26 mouse cellular contexts compared by ENCODE assay signal in genomic region chr10:10314521-10314920, GRCm38 (mm10).
DNase-seq lines count a peak whose midpoint lies in the region; ATAC-seq and TF ChIP-seq lines count a peak whose summit lies in the region.
"Had no signal": no experiment of that assay in that cellular context is flagged by ENCODE, and none has a peak within 500 bp of the region (broad histone marks: within the 10 kb centered on the region; RNA-seq: fewer than 3 reads in every experiment).

No protein-coding gene starts in this region.

- no peak for ATAC-seq in limb, embryonic 14.5 days (ENCODE audit: low FRiP score, low read depth)
- ATAC-seq: forebrain, postnatal 0 days; hindbrain, embryonic 16.5 days; lung, postnatal 0 days had no signal

- H3K4me2 ChIP-seq in limb, embryonic 14.5 days (replicated peaks; ENCODE audit: low read depth, low read length, severe bottlenecking): no peak overlapping the region
- H3K4me2 ChIP-seq: forebrain, embryonic 12.5 days; heart, embryonic 15.5 days; limb, embryonic 12.5 days; liver, embryonic 13.5 days; midbrain, embryonic 12.5 days; neural tube, embryonic 13.5 days had no signal

- no peak overlapping the region for H3K4me3 ChIP-seq in limb, embryonic 14.5 days (replicated peaks; ENCODE audit: low read length)
- H3K4me3 ChIP-seq in limb, embryonic 10.5 days: no peak overlapping the region
- H3K4me3 ChIP-seq: erythroblast, embryonic 14.5 days; forebrain, embryonic 12.5 days; heart, embryonic 15.5 days; limb, embryonic 12.5 days; liver, embryonic 13.5 days; megakaryocyte, embryonic 14.5 days; midbrain, embryonic 12.5 days; neural tube, embryonic 13.5 days had no signal

- no peaks in the 10 kb centered on the region for H3K36me3 ChIP-seq in limb, embryonic 14.5 days (ENCODE audit: control insufficient read depth, insufficient read depth, low read length)
- no peaks in the 10 kb centered on the region for H3K36me3 ChIP-seq in limb, embryonic 10.5 days
- H3K36me3 ChIP-seq: forebrain, embryonic 12.5 days; heart, embryonic 15.5 days; limb, embryonic 12.5 days; liver, embryonic 13.5 days; midbrain, embryonic 12.5 days; neural tube, embryonic 13.5 days had no signal

- no peaks in the 10 kb centered on the region for H3K27me3 ChIP-seq in limb, embryonic 14.5 days (ENCODE audit: control insufficient read depth, insufficient read depth, low read length)
- H3K27me3 ChIP-seq in limb, embryonic 10.5 days (ENCODE audit: low read depth, poor library complexity, severe bottlenecking): no peaks in the 10 kb centered on the region
- H3K27me3 ChIP-seq: forebrain, embryonic 12.5 days; heart, embryonic 15.5 days; limb, embryonic 12.5 days; liver, embryonic 13.5 days; megakaryocyte, embryonic 14.5 days; midbrain, embryonic 12.5 days; neural tube, embryonic 13.5 days had no signal

- H3K4me1 ChIP-seq in limb, embryonic 14.5 days (ENCODE audit: control insufficient read depth, insufficient read depth, low read length): no peaks in the 10 kb centered on the region
- H3K4me1 ChIP-seq in limb, embryonic 10.5 days: no peaks in the 10 kb centered on the region
- H3K4me1 ChIP-seq: forebrain, embryonic 12.5 days; heart, embryonic 15.5 days; limb, embryonic 12.5 days; liver, embryonic 13.5 days; midbrain, embryonic 12.5 days; neural tube, embryonic 13.5 days had no signal

- H3K9me3 ChIP-seq in limb, embryonic 14.5 days (ENCODE audit: control insufficient read depth, low read length): no peaks in the 10 kb centered on the region
- H3K9me3 ChIP-seq in limb, embryonic 10.5 days (replicated peaks): no peaks in the 10 kb centered on the region
- H3K9me3 ChIP-seq: forebrain, embryonic 12.5 days; heart, embryonic 15.5 days; limb, embryonic 12.5 days; liver, embryonic 13.5 days; megakaryocyte, embryonic 14.5 days; midbrain, embryonic 12.5 days; neural tube, embryonic 13.5 days had no signal

- WGBS in limb, embryonic 14.5 days: 73% methylated on average over 5 of the region's 5 CpGs
- 83% methylated on average over 5 of the region's 5 CpGs for WGBS in limb, embryonic 10.5 days

- no peak for TF ChIP-seq POLR2A in limb, embryonic 14.5 days (IDR thresholded peaks at IDR 0.05; ENCODE audit: borderline replicate concordance, extremely low read depth, insufficient read depth, insufficient read length)

- no peak overlapping the region for H3K27ac ChIP-seq in limb, embryonic 14.5 days (replicated peaks; ENCODE audit: low read depth, low read length)
- no peak overlapping the region for H3K27ac ChIP-seq in limb, embryonic 10.5 days
- H3K27ac ChIP-seq: forebrain, embryonic 12.5 days; heart, embryonic 15.5 days; limb, embryonic 12.5 days; liver, embryonic 13.5 days; midbrain, embryonic 12.5 days; neural tube, embryonic 13.5 days had no signal

- DNase-seq in cerebellum, postnatal 10 days: peak; percentile 23 to 36
- no peak for DNase-seq in cerebellum, adult 11 months
- peak; percentile 22 for DNase-seq in limb, embryonic 14.5 days (ENCODE audit: low spot score)
- DNase-seq in limb, embryonic 10.5 days (ENCODE audit: low spot score): no peak
- peak; percentile 32 for DNase-seq in kidney, postnatal 10 days
- DNase-seq in layer of hippocampus, adult 8-10 months (ENCODE audit: low spot score in 2 of 2): no peak
- DNase-seq in layer of hippocampus, adult 9-10 months (ENCODE audit: low spot score): no peak
- DNase-seq: cerebellum, adult 11-12 months; cerebellum, adult 9-11 months; forebrain, postnatal 0 days; gastrocnemius, postnatal 10 days; layer of hippocampus, adult 9-11 months; liver, embryonic 13.5 days; lung, adult 18-20 months; lung, postnatal 4 days; thymus, adult 2 months; thymus, postnatal 36 days had no signal

- no peak overlapping the region for H3K9ac ChIP-seq in limb, embryonic 14.5 days (ENCODE audit: low read depth, low read length, severe bottlenecking)
- H3K9ac ChIP-seq: forebrain, embryonic 12.5 days; forebrain, postnatal 0 days; heart, embryonic 15.5 days; limb, embryonic 12.5 days; liver, embryonic 13.5 days; midbrain, embryonic 12.5 days; neural tube, embryonic 13.5 days had no signal

Comparison
In these comparisons a context has a peak if more than half of its experiments do, and no peak if none do; other contexts are left out.
1. DNase-seq: peak in cerebellum, postnatal 10 days (2 of 2), limb, embryonic 14.5 days (single experiment) and kidney, postnatal 10 days (single experiment); none in cerebellum, adult 11 months (single experiment), limb, embryonic 10.5 days (single experiment), layer of hippocampus, adult 8-10 months (0 of 2) and layer of hippocampus, adult 9-10 months (single experiment).